Mouse (Mus musculus): ENCODE results near the gene Bicd2. TPM values are rescaled to one million over a fixed set of nuclear protein-coding genes. Genes with fewer than 3 reads are reported as not detected.

Gene Bicd2
- polyA plus RNA-seq, 1 experiment: 63.2 TPM

GRCm38 (mm10) chr13:49353991-49354507 lies 12.7 kb downstream of the Bicd2 start:
- DNase-seq: no peak
- 73% methylated on average over 5 of the region's 5 CpGs for WGBS
- no peak for TF ChIP-seq CTCF (IDR thresholded peaks at IDR 0.05; ENCODE audit: insufficient read depth, low read length)
- no peak for TF ChIP-seq POLR2A (IDR thresholded peaks at IDR 0.05; ENCODE audit: borderline replicate concordance, extremely low read depth, low read depth, low read length)
- Histone ChIP-seq H3K4me3 (replicated peaks; ENCODE audit: extremely low read depth, low read depth, low read length) (no peak overlapping the region), H3K4me1 (ENCODE audit: control insufficient read depth, insufficient read depth, low read length) (peaks cover 20% of the 10 kb centered on the region)

GRCm38 (mm10) chr13:49355461-49356061 lies 14.2 kb downstream of the Bicd2 start:
- TF ChIP-seq POLR2A (IDR thresholded peaks at IDR 0.05; ENCODE audit: borderline replicate concordance, extremely low read depth, low read depth, low read length) (no peak), CTCF (IDR thresholded peaks at IDR 0.05; ENCODE audit: insufficient read depth, low read length) (no peak)
- Histone ChIP-seq H3K4me3 (replicated peaks; ENCODE audit: extremely low read depth, low read depth, low read length) (no peak overlapping the region), H3K4me1 (ENCODE audit: control insufficient read depth, insufficient read depth, low read length) (peaks cover 19% of the 10 kb centered on the region)
- DNase-seq: no peak
- 72% methylated on average over 11 of the region's 11 CpGs for WGBS

GRCm38 (mm10) chr13:49356090-49356489 lies 14.7 kb downstream of the Bicd2 start:
- DNase-seq: no peak

GRCm38 (mm10) chr13:49357367-49358026 lies 16.1 kb downstream of the Bicd2 start:
- no peak for DNase-seq
- Histone ChIP-seq H3K4me3 (replicated peaks; ENCODE audit: extremely low read depth, low read depth, low read length) (no peak overlapping the region), H3K4me1 (ENCODE audit: control insufficient read depth, insufficient read depth, low read length) (peaks cover 20% of the 10 kb centered on the region)
- 90% methylated on average over 8 of the region's 8 CpGs for WGBS
- TF ChIP-seq CTCF (IDR thresholded peaks at IDR 0.05; ENCODE audit: insufficient read depth, low read length) (no peak), POLR2A (IDR thresholded peaks at IDR 0.05; ENCODE audit: borderline replicate concordance, extremely low read depth, low read depth, low read length) (no peak)

More at GRCm38 (mm10) chr13:49356090-49356489, 14.7 kb downstream of the Bicd2 start:
- H3K4me1 ChIP-seq (ENCODE audit: control insufficient read depth, insufficient read depth, low read length): peaks cover 23% of the 10 kb centered on the region
- TF ChIP-seq POLR2A (IDR thresholded peaks at IDR 0.05; ENCODE audit: borderline replicate concordance, extremely low read depth, low read depth, low read length) (no peak), CTCF (IDR thresholded peaks at IDR 0.05; ENCODE audit: insufficient read depth, low read length) (no peak)
- no peak overlapping the region for H3K4me3 ChIP-seq (replicated peaks; ENCODE audit: extremely low read depth, low read depth, low read length)
- WGBS: 69% methylated on average over 7 of the region's 7 CpGs

GRCm38 (mm10) chr13:49358184-49358583 lies 16.8 kb downstream of the Bicd2 start:
- H3K4me3 ChIP-seq (replicated peaks; ENCODE audit: extremely low read depth, low read depth, low read length): no peak overlapping the region
- WGBS: 89% methylated on average over 3 of the region's 3 CpGs
- no peak for TF ChIP-seq CTCF (IDR thresholded peaks at IDR 0.05; ENCODE audit: insufficient read depth, low read length)
- TF ChIP-seq POLR2A (IDR thresholded peaks at IDR 0.05; ENCODE audit: borderline replicate concordance, extremely low read depth, low read depth, low read length): no peak
- H3K4me1 ChIP-seq (ENCODE audit: control insufficient read depth, insufficient read depth, low read length): peaks cover 20% of the 10 kb centered on the region
- no peak for DNase-seq

- Histone ChIP-seq H3K4me1 (ENCODE audit: control insufficient read depth, insufficient read depth, low read length) (peaks cover 24% of the 10 kb centered on the region), H3K4me3 (replicated peaks; ENCODE audit: extremely low read depth, low read depth, low read length) (no peak overlapping the region)
- 8% methylated on average over 3 of the region's 3 CpGs for WGBS
- DNase-seq: no peak
- TF ChIP-seq POLR2A (IDR thresholded peaks at IDR 0.05; ENCODE audit: borderline replicate concordance, extremely low read depth, low read depth, low read length) (no peak), CTCF (IDR thresholded peaks at IDR 0.05; ENCODE audit: insufficient read depth, low read length) (no peak)
Observed at GRCm38 (mm10) chr13:49360906-49361406, 19.6 kb downstream of the Bicd2 start.

- no peak for DNase-seq
- Histone ChIP-seq H3K4me3 (replicated peaks; ENCODE audit: extremely low read depth, low read depth, low read length) (no peak overlapping the region), H3K4me1 (ENCODE audit: control insufficient read depth, insufficient read depth, low read length) (peaks cover 26% of the 10 kb centered on the region)
- WGBS: 36% methylated on average over 7 of the region's 7 CpGs
- TF ChIP-seq CTCF (IDR thresholded peaks at IDR 0.05; ENCODE audit: insufficient read depth, low read length) (no peak), POLR2A (IDR thresholded peaks at IDR 0.05; ENCODE audit: borderline replicate concordance, extremely low read depth, low read depth, low read length) (no peak)
Observed at GRCm38 (mm10) chr13:49362364-49362763, 21.0 kb downstream of the Bicd2 start.

GRCm38 (mm10) chr13:49362804-49363203 lies 21.4 kb downstream of the Bicd2 start:
- WGBS: 54% methylated on average over 2 of the region's 2 CpGs
- Histone ChIP-seq H3K4me3 (replicated peaks; ENCODE audit: extremely low read depth, low read depth, low read length) (no peak overlapping the region), H3K4me1 (ENCODE audit: control insufficient read depth, insufficient read depth, low read length) (peaks cover 29% of the 10 kb centered on the region)
- no peak for DNase-seq
- TF ChIP-seq CTCF (IDR thresholded peaks at IDR 0.05; ENCODE audit: insufficient read depth, low read length): no peak
- no peak for TF ChIP-seq POLR2A (IDR thresholded peaks at IDR 0.05; ENCODE audit: borderline replicate concordance, extremely low read depth, low read depth, low read length)

GRCm38 (mm10) chr13:49364716-49365115 lies 23.3 kb downstream of the Bicd2 start:
- DNase-seq: no peak
- TF ChIP-seq POLR2A (IDR thresholded peaks at IDR 0.05; ENCODE audit: borderline replicate concordance, extremely low read depth, low read depth, low read length) (no peak), CTCF (IDR thresholded peaks at IDR 0.05; ENCODE audit: insufficient read depth, low read length) (no peak)
- 28% methylated on average over 2 of the region's 2 CpGs for WGBS
- peaks cover 33% of the 10 kb centered on the region for H3K4me1 ChIP-seq (ENCODE audit: control insufficient read depth, insufficient read depth, low read length)
- H3K4me3 ChIP-seq (replicated peaks; ENCODE audit: extremely low read depth, low read depth, low read length): no peak overlapping the region
